Mouse (Mus musculus) liver, adult 2 months (tissue): Measurements from ENCODE around the gene Pde4d. TPM values are rescaled to one million over a fixed set of nuclear protein-coding genes. Genes with fewer than 3 reads are reported as not detected.
A peak's percentile ranks its signal among the peaks of the same experiment; 100 is the strongest.

Source experiments
- DNase-seq: peaks from one replicate; pipeline ENCODE4 v3.0.0-alpha.2; 2011; ENCODE audit warnings: low read depth, low spot score; ENCODE audit errors: extremely low read depth
- H3K27ac ChIP-seq: fragments of 200-500 bp; replicated peaks from 2 replicates; pipeline ENCODE4 v1.5.1; 2012; ENCODE audit warnings: low read depth, mild to moderate bottlenecking, control low read depth, inconsistent platforms, low read length; ENCODE audit not compliant: insufficient read depth
- H3K27me3 ChIP-seq: fragments of 200-500 bp; 2 replicates; pipeline ENCODE4 v1.6.1; 2012; ENCODE audit warnings: mild to moderate bottlenecking, moderate library complexity, low read length, inconsistent platforms; ENCODE audit not compliant: control insufficient read depth, insufficient read depth
- H3K36me3 ChIP-seq: fragments of 200-500 bp; 2 replicates; pipeline ENCODE4 v1.6.1; 2012; ENCODE audit warnings: low read length, inconsistent platforms; ENCODE audit not compliant: control insufficient read depth, insufficient read depth
- H3K4me1 ChIP-seq: fragments of 200-500 bp; 2 replicates; pipeline ENCODE4 v1.6.1; 2011; ENCODE audit warnings: low read length; ENCODE audit not compliant: control insufficient read depth, insufficient read depth
- H3K4me3 ChIP-seq: fragments of 200-500 bp; 2 replicates; pipeline ENCODE4 v1.5.1; 2011; ENCODE audit warnings: low read depth, mild to moderate bottlenecking, control low read depth, low read length, moderate library complexity; ENCODE audit not compliant: insufficient read depth
- H3K79me2 ChIP-seq: fragments of 200-500 bp; 2 replicates; pipeline ENCODE4 v1.6.1; 2012; ENCODE audit warnings: inconsistent platforms, mild to moderate bottlenecking, low read length, moderate library complexity; ENCODE audit not compliant: control insufficient read depth, insufficient read depth
- H3K9ac ChIP-seq: fragments of 200-500 bp; 2 replicates; pipeline ENCODE4 v1.6.1; 2012; ENCODE audit warnings: low read depth, mild to moderate bottlenecking, control low read depth, inconsistent platforms, low read length
- CTCF ChIP-seq: fragments of 200-500 bp; IDR thresholded peaks from 2 replicates; pipeline ENCODE4 v1.5.1; 2011; ENCODE audit warnings: low read depth, low read length, control low read depth
- POLR2A ChIP-seq: fragments of 200-500 bp; IDR thresholded peaks from 2 replicates; pipeline ENCODE4 v1.6.1; 2011; ENCODE audit warnings: low read length, control low read depth; ENCODE audit not compliant: insufficient read depth; ENCODE audit errors: extremely low read depth
- WGBS: fragments of 180-500 bp; shearing (Covaris S2); methylation state at CpG from one replicate; pipeline ENCODE4 v1.1.7; 2018; 5-methylcytosine and 5-hydroxymethylcytosine counted together
- polyA plus RNA-seq: library from polyadenylated mRNA; depleted of rRNA; stranded (reverse); fragments of >200 nt; gene quantifications from 2 replicates; pipeline ENCODE4 v1.2.3, GENCODE M21; 2012
- total RNA-seq: library from RNA; depleted of rRNA; stranded (reverse); fragments of >200 nt; gene quantifications from 2 replicates; pipeline ENCODE4 v1.2.3, GENCODE M21; 2014

Gene Pde4d
- total and polyA plus RNA-seq, 2 experiments = 2.3 to 13.6 TPM

- DNase-seq = peak; percentile 24
- Histone ChIP-seq H3K36me3 (no peaks in the 10 kb centered on the region), H3K79me2 (no peaks in the 10 kb centered on the region), H3K27me3 (no peaks in the 10 kb centered on the region), H3K9ac (no peak overlapping the region), H3K4me3 (no peak overlapping the region), H3K27ac (no peak overlapping the region), H3K4me1 (no peaks in the 10 kb centered on the region)
- TF ChIP-seq CTCF = no peak
- no peak for TF ChIP-seq POLR2A
- WGBS = 73% methylated on average over 8 of the region's 8 CpGs
Observed at GRCm38 (mm10) chr13:109068258-109069219, 618.8 kb downstream of the Pde4d start.

- Histone ChIP-seq H3K27ac (no peak overlapping the region), H3K27me3 (no peaks in the 10 kb centered on the region), H3K4me1 (no peaks in the 10 kb centered on the region), H3K9ac (no peak overlapping the region), H3K4me3 (no peak overlapping the region), H3K79me2 (no peaks in the 10 kb centered on the region), H3K36me3 (no peaks in the 10 kb centered on the region)
- 25% methylated on average over 2 of the region's 2 CpGs for WGBS
- no peak for TF ChIP-seq POLR2A
- no peak for TF ChIP-seq CTCF
- DNase-seq = no peak
Observed at GRCm38 (mm10) chr13:109073371-109073770, 623.6 kb downstream of the Pde4d start.

GRCm38 (mm10) chr13:109074078-109074477 is 624.3 kb downstream of the Pde4d start:
- no peak for DNase-seq
- WGBS = 52% methylated on average over 4 of the region's 4 CpGs
- no peaks in the 10 kb centered on the region for H3K79me2 ChIP-seq
- H3K27ac ChIP-seq = no peak overlapping the region
- TF ChIP-seq POLR2A = no peak
- no peak for TF ChIP-seq CTCF
- H3K9ac ChIP-seq = no peak overlapping the region
- H3K36me3 ChIP-seq = no peaks in the 10 kb centered on the region
- H3K27me3 ChIP-seq = no peaks in the 10 kb centered on the region
- H3K4me1 ChIP-seq = no peaks in the 10 kb centered on the region
- H3K4me3 ChIP-seq = no peak overlapping the region

GRCm38 (mm10) chr13:109092654-109093053 is 642.9 kb downstream of the Pde4d start:
- no peaks in the 10 kb centered on the region for H3K36me3 ChIP-seq
- TF ChIP-seq POLR2A (no peak), CTCF (no peak)
- H3K4me3 ChIP-seq = no peak overlapping the region
- no peak for DNase-seq
- H3K9ac ChIP-seq = no peak overlapping the region
- H3K4me1 ChIP-seq = no peaks in the 10 kb centered on the region
- H3K79me2 ChIP-seq = no peaks in the 10 kb centered on the region
- H3K27ac ChIP-seq = no peak overlapping the region
- H3K27me3 ChIP-seq = no peaks in the 10 kb centered on the region
- 88% methylated on average over 3 of the region's 3 CpGs for WGBS

GRCm38 (mm10) chr13:109096654-109097053 is 646.9 kb downstream of the Pde4d start:
- no peaks in the 10 kb centered on the region for H3K4me1 ChIP-seq
- no peak for DNase-seq
- H3K27me3 ChIP-seq = no peaks in the 10 kb centered on the region
- no peak overlapping the region for H3K4me3 ChIP-seq
- TF ChIP-seq CTCF = no peak
- H3K79me2 ChIP-seq = no peaks in the 10 kb centered on the region
- H3K27ac ChIP-seq = no peak overlapping the region
- WGBS = 78% methylated on average over 2 of the region's 2 CpGs
- H3K36me3 ChIP-seq = no peaks in the 10 kb centered on the region
- H3K9ac ChIP-seq = no peak overlapping the region

GRCm38 (mm10) chr13:109116004-109116341 is 666.2 kb downstream of the Pde4d start:
- H3K27ac ChIP-seq = no peak overlapping the region
- peaks cover 8% of the 10 kb centered on the region for H3K27me3 ChIP-seq
- TF ChIP-seq POLR2A (no peak), CTCF (no peak)
- no peak for DNase-seq
- H3K79me2 ChIP-seq = no peaks in the 10 kb centered on the region
- no peak overlapping the region for H3K4me3 ChIP-seq
- no peak overlapping the region for H3K9ac ChIP-seq
- WGBS = 1% methylated on average over 8 of the region's 8 CpGs
- H3K36me3 ChIP-seq = no peaks in the 10 kb centered on the region
- no peaks in the 10 kb centered on the region for H3K4me1 ChIP-seq
